Mouse (Mus musculus) lung, embryonic 14.5 days (tissue): ENCODE measurements around the gene Vstm5. TPM values are rescaled to one million over a fixed set of nuclear protein-coding genes. Genes with fewer than 3 reads are reported as not detected.
A peak's percentile ranks its signal among the peaks of the same experiment; 100 is the strongest.

ENCODE experiments used
- ATAC-seq: fragments of 200-750 bp; cut with Nextera tagmentation; 2 replicates; pipeline ENCODE4 v1.8.0; 2017; ENCODE audit warnings: mild to moderate bottlenecking, moderate TSS enrichment, moderate library complexity; ENCODE audit not compliant: insufficient read depth
- DNase-seq: peaks from one replicate; pipeline ENCODE4 v3.0.0-alpha.2; 2015
- H3K27ac ChIP-seq: fragments of 300-500 bp; sonication (generic); 2 replicates; pipeline ENCODE4 v1.5.1; 2014; ENCODE audit warnings: low read depth, mild to moderate bottlenecking, moderate library complexity
- H3K27me3 ChIP-seq: fragments of 300-500 bp; sonication (generic); 2 replicates; pipeline ENCODE4 v1.6.1; 2014; ENCODE audit warnings: low read length, control low read depth; ENCODE audit not compliant: insufficient read depth
- H3K36me3 ChIP-seq: fragments of 300-500 bp; sonication (generic); 2 replicates; pipeline ENCODE4 v1.6.1; 2014; ENCODE audit warnings: control low read depth; ENCODE audit not compliant: insufficient read depth
- H3K4me1 ChIP-seq: fragments of 300-500 bp; sonication (generic); 2 replicates; pipeline ENCODE4 v1.6.1; 2014; ENCODE audit warnings: antibody characterized with exemption, control low read depth; ENCODE audit not compliant: insufficient read depth
- H3K4me2 ChIP-seq: fragments of 300-500 bp; sonication (generic); 2 replicates; pipeline ENCODE4 v1.6.1; 2014; ENCODE audit warnings: mild to moderate bottlenecking
- H3K4me3 ChIP-seq: fragments of 300-500 bp; sonication (generic); 2 replicates; pipeline ENCODE4 v1.5.1; 2014; ENCODE audit warnings: low read depth, low read length
- H3K9ac ChIP-seq: fragments of 300-500 bp; sonication (generic); 2 replicates; pipeline ENCODE4 v1.6.1; 2014
- H3K9me3 ChIP-seq: fragments of 300-500 bp; sonication (generic); 2 replicates; pipeline ENCODE4 v1.6.1; 2016; ENCODE audit warnings: low read depth, low read length, control low read depth
- CTCF ChIP-seq: IDR thresholded peaks from 2 replicates; pipeline ENCODE4 v1.5.1; 2016; ENCODE audit warnings: antibody characterized with exemption, low read depth
- WGBS: fragments of 180-500 bp; shearing (Covaris S2); extraction: QIAGEN DNeasy Blood & Tissue Kit; methylation state at CpG from one replicate; pipeline ENCODE4 v1.1.7; 2014; 5-methylcytosine and 5-hydroxymethylcytosine counted together
- polyA plus RNA-seq: library from polyadenylated mRNA; unstranded; fragments of >200 nt; fragmentation: Nextera tagmentation; extraction: Ambion mirVana; gene quantifications from 2 replicates; pipeline ENCODE4 v1.2.1, GENCODE M21; 2014

Gene Vstm5
- polyA plus RNA-seq, 1 experiment from 2014 or later, result 1.6 TPM

GRCm38 (mm10) chr9:15241596-15241939 lies 2.7 kb downstream of the Vstm5 start:
- ATAC-seq (no peak), DNase-seq (peak; percentile 83)
- WGBS, result 41% methylated on average over 9 of the region's 9 CpGs
- Histone ChIP-seq H3K36me3 (no peaks in the 10 kb centered on the region), H3K9me3 (no peaks in the 10 kb centered on the region), H3K4me3 (no peak overlapping the region), H3K27me3 (no peaks in the 10 kb centered on the region), H3K9ac (no peak overlapping the region), H3K27ac (no peak overlapping the region), H3K4me2 (no peak overlapping the region), H3K4me1 (no peaks in the 10 kb centered on the region)
- TF ChIP-seq CTCF, result peak; percentile 65

GRCm38 (mm10) chr9:15242130-15242529 lies 3.3 kb downstream of the Vstm5 start:
- H3K27me3 ChIP-seq, result no peaks in the 10 kb centered on the region
- H3K36me3 ChIP-seq, result no peaks in the 10 kb centered on the region
- no peaks in the 10 kb centered on the region for H3K9me3 ChIP-seq
- no peak overlapping the region for H3K4me2 ChIP-seq
- WGBS, result 96% methylated on average over 1 of the region's 1 CpGs
- no peak overlapping the region for H3K27ac ChIP-seq
- ATAC-seq, result no peak
- no peaks in the 10 kb centered on the region for H3K4me1 ChIP-seq
- H3K9ac ChIP-seq, result no peak overlapping the region
- TF ChIP-seq CTCF, result no peak
- DNase-seq, result no peak
- H3K4me3 ChIP-seq, result no peak overlapping the region

GRCm38 (mm10) chr9:15245319-15246075 lies 6.7 kb downstream of the Vstm5 start:
- Histone ChIP-seq H3K9me3 (no peaks in the 10 kb centered on the region), H3K36me3 (no peaks in the 10 kb centered on the region), H3K27me3 (no peaks in the 10 kb centered on the region), H3K4me1 (no peaks in the 10 kb centered on the region), H3K27ac (no peak overlapping the region), H3K4me3 (no peak overlapping the region), H3K9ac (no peak overlapping the region), H3K4me2 (no peak overlapping the region)
- 55% methylated on average over 14 of the region's 14 CpGs for WGBS
- TF ChIP-seq CTCF, result no peak
- DNase-seq (no peak), ATAC-seq (no peak)

- Histone ChIP-seq H3K4me3 (no peak overlapping the region), H3K9me3 (no peaks in the 10 kb centered on the region), H3K4me2 (no peak overlapping the region), H3K9ac (no peak overlapping the region), H3K27me3 (no peaks in the 10 kb centered on the region), H3K27ac (no peak overlapping the region), H3K4me1 (no peaks in the 10 kb centered on the region), H3K36me3 (no peaks in the 10 kb centered on the region)
- no peak for TF ChIP-seq CTCF
- ATAC-seq (no peak), DNase-seq (no peak)
- WGBS, result 63% methylated on average over 7 of the region's 7 CpGs
Measured at GRCm38 (mm10) chr9:15250376-15250775, 11.5 kb downstream of the Vstm5 start.

- Histone ChIP-seq H3K27me3 (no peaks in the 10 kb centered on the region), H3K9ac (no peak overlapping the region), H3K4me1 (no peaks in the 10 kb centered on the region), H3K4me3 (no peak overlapping the region), H3K4me2 (no peak overlapping the region), H3K9me3 (no peaks in the 10 kb centered on the region), H3K27ac (no peak overlapping the region), H3K36me3 (no peaks in the 10 kb centered on the region)
- TF ChIP-seq CTCF, result no peak
- no peak for DNase-seq
- 53% methylated on average over 7 of the region's 7 CpGs for WGBS
- no peak for ATAC-seq
Measured at GRCm38 (mm10) chr9:15252196-15252595, 13.4 kb downstream of the Vstm5 start.

GRCm38 (mm10) chr9:15254501-15254900 lies 15.7 kb downstream of the Vstm5 start:
- no peak for DNase-seq
- Histone ChIP-seq H3K4me3 (no peak overlapping the region), H3K9ac (no peak overlapping the region), H3K4me2 (no peak overlapping the region), H3K27ac (no peak overlapping the region), H3K27me3 (no peaks in the 10 kb centered on the region), H3K9me3 (no peaks in the 10 kb centered on the region), H3K4me1 (no peaks in the 10 kb centered on the region), H3K36me3 (no peaks in the 10 kb centered on the region)
- ATAC-seq, result no peak
- 76% methylated on average over 7 of the region's 7 CpGs for WGBS
- TF ChIP-seq CTCF, result no peak

GRCm38 (mm10) chr9:15256214-15256613 lies 17.4 kb downstream of the Vstm5 start:
- Histone ChIP-seq H3K27ac (no peak overlapping the region), H3K4me2 (no peak overlapping the region), H3K27me3 (no peaks in the 10 kb centered on the region), H3K4me3 (no peak overlapping the region), H3K36me3 (peaks cover 8% of the 10 kb centered on the region), H3K4me1 (no peaks in the 10 kb centered on the region), H3K9me3 (no peaks in the 10 kb centered on the region), H3K9ac (no peak overlapping the region)
- TF ChIP-seq CTCF, result no peak
- DNase-seq, result no peak
- WGBS, result 71% methylated on average over 3 of the region's 3 CpGs
- no peak for ATAC-seq

GRCm38 (mm10) chr9:15261980-15262379 lies 23.1 kb downstream of the Vstm5 start:
- peaks cover 63% of the 10 kb centered on the region for H3K36me3 ChIP-seq
- WGBS, result 83% methylated on average over 8 of the region's 8 CpGs
- no peak for TF ChIP-seq CTCF
- H3K9me3 ChIP-seq, result no peaks in the 10 kb centered on the region
- no peaks in the 10 kb centered on the region for H3K4me1 ChIP-seq
- ATAC-seq (no peak), DNase-seq (no peak)
- H3K27ac ChIP-seq, result no peak overlapping the region
- H3K4me2 ChIP-seq, result no peak overlapping the region
- no peak overlapping the region for H3K4me3 ChIP-seq
- H3K9ac ChIP-seq, result no peak overlapping the region
- no peaks in the 10 kb centered on the region for H3K27me3 ChIP-seq
